Mouse (Mus musculus): ENCODE data around the gene Sfrp4.

Gene Sfrp4

GRCm38 (mm10) chr13:19630768-19631709 is 8.1 kb downstream of the Sfrp4 start:
- no peak for DNase-seq (ENCODE audit: low read depth, low spot score)

- no peak for DNase-seq (ENCODE audit: low read depth, low spot score)
These were observed 13.2 kb downstream of the Sfrp4 start for GRCm38 (mm10) chr13:19636131-19636530.

GRCm38 (mm10) chr13:19640203-19640851 is 17.4 kb downstream of the Sfrp4 start:
- no peak for DNase-seq (ENCODE audit: low read depth, low spot score)

GRCm38 (mm10) chr13:19643519-19643918 is 20.6 kb downstream of the Sfrp4 start:
- no peak for DNase-seq (ENCODE audit: low read depth, low spot score)

GRCm38 (mm10) chr13:19644225-19644624 is 21.3 kb downstream of the Sfrp4 start:
- DNase-seq (ENCODE audit: low read depth, low spot score): no peak

- no peak for DNase-seq (ENCODE audit: low read depth, low spot score)
These were observed 26.9 kb downstream of the Sfrp4 start for GRCm38 (mm10) chr13:19649824-19650223.

- DNase-seq (ENCODE audit: low read depth, low spot score): no peak
These were observed 29.5 kb downstream of the Sfrp4 start for GRCm38 (mm10) chr13:19652405-19652804.

- DNase-seq (ENCODE audit: low read depth, low spot score): no peak
These were observed 45.6 kb downstream of the Sfrp4 start for GRCm38 (mm10) chr13:19668355-19669140.

GRCm38 (mm10) chr13:19674025-19674424 is 51.1 kb downstream of the Sfrp4 start:
- no peak for DNase-seq (ENCODE audit: low read depth, low spot score)

- DNase-seq (ENCODE audit: low read depth, low spot score): no peak
These were observed 51.7 kb downstream of the Sfrp4 start for GRCm38 (mm10) chr13:19674601-19675000.

All from retina, postnatal 7 days (tissue).